Mouse (Mus musculus) B cell, adult 2 months (primary cell): ENCODE measurements around the gene Gm20604.

Experiments
- DNase-seq, 2 experiments: peaks; one replicate each; pipeline ENCODE4 v3.0.0; 2022

Gene Gm20604

DNA sequence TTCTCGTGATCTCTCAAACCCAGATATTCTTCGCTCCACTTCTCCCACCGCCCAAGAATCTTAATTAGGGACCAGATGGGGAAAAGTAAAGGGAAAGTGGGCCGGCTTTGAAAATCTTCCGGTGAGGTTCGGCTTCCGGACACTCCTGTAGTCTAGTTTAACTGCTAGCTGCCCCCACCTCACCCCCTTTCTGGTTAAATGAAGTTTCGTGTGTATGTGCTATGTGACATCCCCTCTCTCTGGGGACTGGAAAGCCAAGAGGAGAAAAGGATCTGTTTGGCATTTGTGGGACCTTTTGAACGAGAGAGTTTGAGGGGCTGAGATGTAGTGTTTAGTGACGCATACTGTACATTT is at the start of gene Gm20604:
Gm20604 (minus strand) TSS at position 270 of the 354 bp plus-strand sequence.
- DNase-seq = peak in 1 of 2 experiments; percentile 31

DNA sequence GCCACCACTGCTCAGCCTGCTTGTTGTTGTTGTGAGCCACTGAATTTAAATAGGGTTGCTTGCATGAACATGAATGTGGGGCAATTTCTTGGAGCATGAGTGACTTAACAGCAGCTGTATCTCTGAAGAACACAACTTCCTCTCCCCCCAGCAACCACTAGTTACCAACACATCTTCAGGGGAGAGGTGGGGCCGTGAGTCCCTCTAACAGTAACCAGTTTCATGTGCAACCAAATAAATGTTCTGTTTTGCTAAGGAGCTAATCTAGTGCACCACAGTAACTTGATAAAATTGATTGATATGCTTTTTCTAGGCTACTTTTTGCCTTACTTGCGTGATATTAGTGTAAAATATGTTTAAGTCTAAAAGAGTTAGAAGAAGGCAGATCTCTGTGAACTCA is 41.1 kb upstream of the Gm20604 start:
- no peak for DNase-seq

GRCm38 (mm10) chr12:102787927-102788326 is 29.5 kb upstream of the Gm20604 start:
- DNase-seq = no peak

- DNase-seq = no peak
Observed at GRCm38 (mm10) chr12:102785593-102785985, 27.1 kb upstream of the Gm20604 start.

DNA sequence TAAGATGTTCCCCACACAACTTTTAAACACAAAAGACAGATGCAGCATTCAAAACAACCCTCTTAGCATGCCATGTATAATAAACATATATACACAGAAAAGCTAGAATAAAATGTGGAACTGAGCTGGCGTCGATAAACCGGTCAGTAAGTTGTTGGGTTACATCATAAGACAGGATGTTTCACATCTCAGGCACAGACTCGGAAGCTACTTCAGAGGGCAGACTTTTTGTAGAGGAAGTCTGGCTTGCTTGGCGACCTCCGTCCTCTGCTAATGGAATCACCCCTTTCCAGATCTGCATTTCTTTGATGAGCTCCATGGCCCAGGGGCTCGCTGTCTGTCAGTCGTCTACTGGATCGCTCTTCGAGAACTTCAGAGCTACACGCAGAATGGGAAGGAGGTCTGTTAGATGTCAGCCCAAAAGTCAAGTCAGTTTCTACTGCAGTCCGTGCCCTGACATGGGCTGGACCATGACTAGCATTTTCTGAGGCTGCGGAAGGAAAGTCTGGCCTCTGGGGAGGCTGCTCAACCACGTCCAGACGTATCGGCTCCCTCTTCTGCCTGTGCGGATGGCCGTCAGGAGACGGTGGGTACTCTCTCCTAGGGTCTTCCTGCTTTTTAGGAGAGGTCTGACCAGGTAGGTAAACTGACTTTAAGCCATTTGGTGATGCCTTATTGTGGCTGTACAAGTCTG is 26.6 kb upstream of the Gm20604 start:
- no peak for DNase-seq

GRCm38 (mm10) chr12:102782841-102783240 is 24.4 kb upstream of the Gm20604 start:
- DNase-seq = no peak

DNA sequence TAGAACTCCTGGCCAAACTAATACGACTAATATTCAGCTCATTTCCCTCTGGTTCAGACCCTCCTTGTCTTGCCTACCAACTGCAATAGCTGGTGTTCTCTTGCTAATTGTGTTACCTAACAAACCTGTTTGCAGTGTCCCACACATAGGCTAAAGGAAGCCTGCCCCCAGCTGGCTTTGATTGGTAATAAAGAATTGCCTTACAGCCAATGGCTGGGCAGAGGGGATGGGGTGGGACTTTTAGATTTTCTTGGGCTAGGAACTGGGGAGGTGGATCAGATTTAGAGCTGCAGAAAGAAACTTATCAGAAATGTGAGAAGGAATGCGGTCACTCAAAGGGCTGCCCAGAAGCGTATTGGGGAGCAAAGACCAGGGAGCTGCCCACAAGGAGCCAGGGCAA is 21.0 kb upstream of the Gm20604 start:
- DNase-seq = peak in 1 of 2 experiments; percentile 36

- DNase-seq = no peak
Observed at GRCm38 (mm10) chr12:102778151-102778550, 19.7 kb upstream of the Gm20604 start.

DNA sequence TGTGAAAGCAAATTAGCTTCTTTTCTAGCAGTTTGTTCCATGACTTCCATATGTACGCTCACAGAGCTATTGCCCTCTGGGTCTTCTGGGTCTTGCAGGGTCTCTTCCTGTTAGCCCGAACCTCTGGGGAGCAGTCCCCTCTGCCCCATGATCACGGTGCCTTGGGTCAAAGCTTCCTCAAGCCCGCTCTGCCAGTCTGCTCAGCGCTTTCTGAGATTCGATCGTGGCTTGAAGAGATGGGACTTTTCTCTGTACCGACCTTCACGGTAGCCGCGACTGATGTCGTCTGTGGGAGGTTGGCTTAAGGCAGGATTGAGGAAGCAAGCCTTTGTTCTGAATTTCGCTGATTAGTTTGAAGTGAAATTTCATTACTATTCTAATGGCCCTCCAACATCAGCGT is 17.6 kb upstream of the Gm20604 start:
- DNase-seq = no peak

GRCm38 (mm10) chr12:102772676-102773075 is 14.2 kb upstream of the Gm20604 start:
- no peak for DNase-seq

GRCm38 (mm10) chr12:102771601-102772000 is 13.1 kb upstream of the Gm20604 start:
- no peak for DNase-seq

DNA sequence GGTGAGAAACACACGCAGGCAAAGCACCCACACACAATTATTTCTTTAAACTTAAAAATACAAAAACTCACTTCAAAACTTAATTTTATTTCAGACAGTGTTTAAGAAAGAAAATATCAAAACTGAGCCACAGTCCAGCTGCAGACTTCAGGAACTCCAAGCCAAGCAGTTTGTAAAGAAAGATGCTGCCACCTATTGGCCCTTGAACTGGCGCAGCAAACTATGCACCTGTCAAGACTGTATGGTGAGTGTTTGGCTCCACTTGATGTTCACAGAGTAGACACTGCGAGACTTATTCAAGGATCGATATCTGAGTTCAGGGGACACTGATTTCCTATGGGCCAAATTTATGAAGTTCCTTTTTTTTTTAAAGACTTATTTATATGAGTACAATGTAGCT is 10.5 kb upstream of the Gm20604 start:
- DNase-seq = peak; percentile 22 to 24

GRCm38 (mm10) chr12:102763696-102764095 is 5.2 kb upstream of the Gm20604 start:
- DNase-seq = no peak

GRCm38 (mm10) chr12:102761668-102762067 is 3.2 kb upstream of the Gm20604 start:
- no peak for DNase-seq

- no peak for DNase-seq
Observed at GRCm38 (mm10) chr12:102758936-102759335, 464 bp upstream of the Gm20604 start.

DNA sequence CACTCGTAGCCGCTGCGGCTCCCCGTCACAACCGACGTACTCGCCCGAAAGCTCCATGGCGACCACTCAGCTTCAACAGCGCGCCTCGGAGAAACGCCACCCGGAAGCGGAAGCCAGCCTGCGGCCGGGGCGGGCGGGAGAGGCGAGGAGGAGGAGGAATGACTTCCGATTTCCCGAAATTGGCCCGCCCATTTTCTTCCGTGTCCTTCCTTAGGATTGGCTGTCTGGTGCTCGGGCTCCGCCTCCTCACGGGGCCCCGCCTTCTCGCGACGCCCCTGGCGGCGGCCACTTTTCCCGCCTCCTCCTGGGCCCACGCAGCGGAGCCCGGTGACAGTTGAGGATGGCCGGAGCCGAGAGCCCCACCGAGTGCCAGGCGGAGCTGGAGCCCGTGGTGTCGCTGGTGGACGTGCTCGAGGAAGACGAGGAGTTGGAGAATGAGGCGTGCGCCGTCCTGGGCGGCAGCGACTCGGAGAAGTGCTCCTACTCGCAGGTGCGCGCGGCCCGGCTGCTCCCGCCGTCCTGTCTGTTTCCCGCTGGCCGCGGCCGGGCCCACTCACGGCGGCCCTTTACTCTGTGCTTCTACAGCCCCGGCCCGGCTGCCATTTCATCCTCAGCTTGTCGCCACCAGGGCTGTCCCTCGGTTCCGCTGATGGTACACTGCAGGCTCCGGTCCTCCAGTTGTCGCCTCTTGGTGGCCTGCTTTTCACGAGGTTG is 626 bp downstream of the Gm20604 start, which contains the start of the genes Gm28051, Gon7 and Ubr7:
Gm28051 (minus strand) TSS at position 77 of the 714 bp plus-strand sequence.
Gon7 (minus strand) TSS at position 115 of the 714 bp plus-strand sequence.
Ubr7 (plus strand) TSS at position 279 of the 714 bp plus-strand sequence.
- peak; percentile 92 to 93 for DNase-seq

GRCm38 (mm10) chr12:102757055-102757688 is 1.3 kb downstream of the Gm20604 start:
- DNase-seq = peak in 1 of 2 experiments; percentile 19

DNA sequence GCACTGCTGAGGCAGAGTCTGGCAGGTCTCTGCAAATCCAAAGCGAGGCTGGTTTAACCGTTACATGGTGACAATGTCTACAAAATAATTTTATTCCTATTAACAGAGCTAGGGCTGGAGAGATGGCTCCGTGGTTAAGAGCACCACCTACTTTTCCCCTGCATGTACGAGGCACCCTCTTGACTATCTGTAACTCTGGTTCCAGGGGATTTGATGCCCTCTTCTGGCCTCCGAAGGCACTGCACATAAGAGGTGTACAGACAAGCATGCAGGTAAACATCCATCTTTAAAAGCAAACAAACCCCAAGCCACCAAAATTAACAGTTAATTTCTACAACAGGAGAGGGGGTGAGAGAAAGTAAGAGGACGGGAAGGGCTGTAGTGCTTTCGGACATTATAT is 2.2 kb downstream of the Gm20604 start:
- DNase-seq = peak; percentile 79 to 82

GRCm38 (mm10) chr12:102748256-102748655 is 10.2 kb downstream of the Gm20604 start:
- no peak for DNase-seq

- peak; percentile 52 to 66 for DNase-seq
Observed at GRCm38 (mm10) chr12:102744839-102745238, 13.6 kb downstream of the Gm20604 start.

GRCm38 (mm10) chr12:102743589-102744574 is 14.6 kb downstream of the Gm20604 start, which contains the start of the genes Moap1 and Tmem251:
Gene Moap1 (minus strand): TSS chr12:102743661.
Gene Tmem251 (plus strand): TSS chr12:102743762.
- peak; percentile 92 for DNase-seq

GRCm38 (mm10) chr12:102743036-102743588 is 15.4 kb downstream of the Gm20604 start:
- no peak for DNase-seq
